Mouse (Mus musculus): Measurements from ENCODE around the gene Gm49673. TPM values are rescaled to one million over a fixed set of nuclear protein-coding genes. Genes with fewer than 3 reads are reported as not detected.
"Not testable (repeated sequence)": the region's sequence is repeated elsewhere in the genome, so short reads cannot be mapped to it uniquely, and the experiment has no call there.

Gene Gm49673
- polyA plus RNA-seq, 1 experiment, result 1.7 TPM

GRCm38 (mm10) chr17:8069847-8070246, 77.7 kb downstream of the Gm49673 start:
- not testable (repeated sequence) for H3K27me3 ChIP-seq (ENCODE audit: control insufficient read depth, insufficient read depth, low read length); H3K4me1 ChIP-seq (ENCODE audit: control insufficient read depth, insufficient read depth, low read length); DNase-seq; H3K27ac ChIP-seq (ENCODE audit: insufficient read depth, low read length); H3K4me3 ChIP-seq (replicated peaks; ENCODE audit: insufficient read depth, low read depth, low read length)
- WGBS, result 74% methylated on average over 2 of the region's 2 CpGs

GRCm38 (mm10) chr17:8056637-8057138, 90.9 kb downstream of the Gm49673 start:
- DNase-seq, result not testable (repeated sequence)

GRCm38 (mm10) chr17:8055919-8056589, 91.5 kb downstream of the Gm49673 start:
- not testable (repeated sequence) for DNase-seq; H3K4me1 ChIP-seq (ENCODE audit: control insufficient read depth, insufficient read depth, low read length); H3K4me3 ChIP-seq (replicated peaks; ENCODE audit: insufficient read depth, low read depth, low read length); H3K27me3 ChIP-seq (ENCODE audit: control insufficient read depth, insufficient read depth, low read length); H3K27ac ChIP-seq (ENCODE audit: insufficient read depth, low read length)
- 60% methylated on average over 6 of the region's 6 CpGs for WGBS

More at GRCm38 (mm10) chr17:8056637-8057138, 90.9 kb downstream of the Gm49673 start:
- H3K4me3 ChIP-seq (replicated peaks; ENCODE audit: insufficient read depth, low read depth, low read length); H3K4me1 ChIP-seq (ENCODE audit: control insufficient read depth, insufficient read depth, low read length); H3K27me3 ChIP-seq (ENCODE audit: control insufficient read depth, insufficient read depth, low read length); H3K27ac ChIP-seq (ENCODE audit: insufficient read depth, low read length): not testable (repeated sequence)
- 45% methylated on average over 2 of the region's 3 CpGs for WGBS

- not testable (repeated sequence) for H3K27me3 ChIP-seq (ENCODE audit: control insufficient read depth, insufficient read depth, low read length); H3K4me1 ChIP-seq (ENCODE audit: control insufficient read depth, insufficient read depth, low read length); H3K27ac ChIP-seq (ENCODE audit: insufficient read depth, low read length); H3K4me3 ChIP-seq (replicated peaks; ENCODE audit: insufficient read depth, low read depth, low read length)
- peak; percentile 59; the same call in 1 of the 2 replicates for TF ChIP-seq CTCF (IDR thresholded peaks at IDR 0.05; ENCODE audit: borderline replicate concordance, insufficient read depth, low read depth, low read length)
- 22% methylated on average over 3 of the region's 3 CpGs for WGBS
- DNase-seq, result peak; percentile 75 to 84
Observed at GRCm38 (mm10) chr17:8051247-8051646, 96.3 kb downstream of the Gm49673 start.

GRCm38 (mm10) chr17:8050218-8050617, 97.4 kb downstream of the Gm49673 start:
- H3K27ac ChIP-seq (ENCODE audit: insufficient read depth, low read length); H3K4me3 ChIP-seq (replicated peaks; ENCODE audit: insufficient read depth, low read depth, low read length); DNase-seq; H3K27me3 ChIP-seq (ENCODE audit: control insufficient read depth, insufficient read depth, low read length); H3K4me1 ChIP-seq (ENCODE audit: control insufficient read depth, insufficient read depth, low read length): not testable (repeated sequence)
- 92% methylated on average over 5 of the region's 6 CpGs for WGBS

- 0% methylated on average over 2 of the region's 5 CpGs for WGBS
- DNase-seq, result peak; percentile 25 to 47
- H3K4me3 ChIP-seq (replicated peaks; ENCODE audit: insufficient read depth, low read depth, low read length), result not testable (repeated sequence)
Observed at GRCm38 (mm10) chr17:8046178-8046577, 101.4 kb downstream of the Gm49673 start.

GRCm38 (mm10) chr17:8041197-8041596, 106.4 kb downstream of the Gm49673 start:
- not testable (repeated sequence) for H3K27me3 ChIP-seq (ENCODE audit: control insufficient read depth, insufficient read depth, low read length); H3K27ac ChIP-seq (ENCODE audit: insufficient read depth, low read length); DNase-seq; H3K4me3 ChIP-seq (replicated peaks; ENCODE audit: insufficient read depth, low read depth, low read length); H3K4me1 ChIP-seq (ENCODE audit: control insufficient read depth, insufficient read depth, low read length)
- no CpG with 5 or more reads among the region's 5 CpGs for WGBS

More at GRCm38 (mm10) chr17:8046178-8046577, 101.4 kb downstream of the Gm49673 start:
- not testable (repeated sequence) for H3K27me3 ChIP-seq (ENCODE audit: control insufficient read depth, insufficient read depth, low read length); H3K4me1 ChIP-seq (ENCODE audit: control insufficient read depth, insufficient read depth, low read length); H3K27ac ChIP-seq (ENCODE audit: insufficient read depth, low read length)
- peak; percentile 26; the same call in 1 of the 2 replicates for TF ChIP-seq CTCF (IDR thresholded peaks at IDR 0.05; ENCODE audit: borderline replicate concordance, insufficient read depth, low read depth, low read length)

- not testable (repeated sequence) for H3K27ac ChIP-seq (ENCODE audit: insufficient read depth, low read length); DNase-seq; H3K27me3 ChIP-seq (ENCODE audit: control insufficient read depth, insufficient read depth, low read length); H3K4me3 ChIP-seq (replicated peaks; ENCODE audit: insufficient read depth, low read depth, low read length); H3K4me1 ChIP-seq (ENCODE audit: control insufficient read depth, insufficient read depth, low read length)
- WGBS, result no CpG with 5 or more reads among the region's 12 CpGs
Observed at GRCm38 (mm10) chr17:8039916-8040635, 107.5 kb downstream of the Gm49673 start.

GRCm38 (mm10) chr17:8036976-8037375, 110.6 kb downstream of the Gm49673 start:
- not testable (repeated sequence) for H3K4me1 ChIP-seq (ENCODE audit: control insufficient read depth, insufficient read depth, low read length); H3K4me3 ChIP-seq (replicated peaks; ENCODE audit: insufficient read depth, low read depth, low read length); DNase-seq; H3K27me3 ChIP-seq (ENCODE audit: control insufficient read depth, insufficient read depth, low read length); H3K27ac ChIP-seq (ENCODE audit: insufficient read depth, low read length)
- WGBS, result 81% methylated on average over 4 of the region's 6 CpGs

Other genes with a start within 250 kb of the Gm49673 start
- gene Tagap, start 221.8 kb downstream of the Gm49673 start, polyA plus RNA-seq (2012; rRNA removed), result 0.25 and 0.39 TPM in 2 replicates
- 33.6 and 41.6 TPM in 2 replicates for gene Rsph3a, start 202.2 kb downstream of the Gm49673 start, polyA plus RNA-seq (2012; rRNA removed)
- 11.3 and 13.7 TPM in 2 replicates for gene Rnaset2a, start 309 bp upstream of the Gm49673 start, polyA plus RNA-seq (2012; rRNA removed)
- 19.3 and 20.5 TPM in 2 replicates for gene Fgfr1op, start 17.7 kb upstream of the Gm49673 start, polyA plus RNA-seq (2012; rRNA removed)
- not detected in 2 replicates for gene Ccr6, start 88.3 kb upstream of the Gm49673 start, polyA plus RNA-seq (2012; rRNA removed)
- gene Mpc1, start 135.1 kb upstream of the Gm49673 start, polyA plus RNA-seq (2012; rRNA removed), result 524 and 528 TPM in 2 replicates
- 116 and 118 TPM in 2 replicates for gene Sft2d1, start 163.3 kb upstream of the Gm49673 start, polyA plus RNA-seq (2012; rRNA removed)
- 57.9 and 78.1 TPM in 2 replicates for gene Prr18, start 189.7 kb upstream of the Gm49673 start, polyA plus RNA-seq (2012; rRNA removed)
- gene T2, start 208.2 kb upstream of the Gm49673 start, polyA plus RNA-seq (2012; rRNA removed), result 0.80 and 1.0 TPM in 2 replicates